15 mouse cellular contexts compared by ENCODE assay signal in genomic region chr10:76003221-76003620, GRCm38 (mm10). TPM values are rescaled to one million over a fixed set of nuclear protein-coding genes. Genes with fewer than 3 reads are reported as not detected.
DNase-seq lines count a peak whose midpoint lies in the region.
"Had no signal": no experiment of that assay in that cellular context is flagged by ENCODE, and none has a peak within 500 bp of the region (broad histone marks: within the 10 kb centered on the region; RNA-seq: fewer than 3 reads in every experiment).

No protein-coding gene starts in this region.

- DNase-seq in heart, adult 11 months, result peak; percentile 70
- DNase-seq in heart, postnatal 25 days (ENCODE audit: low spot score), result no peak
- peak; percentile 64 for DNase-seq in R1 (ENCODE audit: low read depth, low spot score)
- no peak for DNase-seq in layer of hippocampus, adult 18-20 months (ENCODE audit: low spot score in 2 of 2)
- DNase-seq in cerebellum, postnatal 14 days, result no peak
- DNase-seq: adrenal gland, adult 8-10 months; adrenal gland, postnatal 14 days; adrenal gland, postnatal 36 days; B cell, adult 2 months; cerebellum, adult 11-12 months; cerebellum, adult 9-10 months; cerebellum, postnatal 36 days; forebrain, postnatal 0 days had no signal

- intact Hi-C loops in heart, postnatal 25 days (cut with DNase I), result no loop called here

RNA-seq across cellular contexts. Expression of gene Zfp280b, which starts 29.2 kb away (rescaled TPM):
- total RNA-seq in heart, postnatal 25 days (2021), result 1 to 10 TPM; 7.7 to 8.1 TPM
- total RNA-seq in layer of hippocampus, adult 18-20 months (2021), result 10 to 100 TPM; 17.0 to 18.9 TPM

RNA-seq across cellular contexts. Expression of gene Gm5134, which starts 48.9 kb away (rescaled TPM):
- not detected for total RNA-seq in heart, postnatal 25 days (2021)
- under 1 TPM in 1 of 2 experiments, not detected in 1; 0.25 TPM for total RNA-seq in layer of hippocampus, adult 18-20 months (2021)
- total RNA-seq: adrenal gland, adult 18-20 months; adrenal gland, adult 8-10 months; adrenal gland, postnatal 14 days; adrenal gland, postnatal 36 days; forebrain, postnatal 0 days; G1E had no signal

Comparison
In these comparisons a context has a peak if more than half of its experiments do, and no peak if none do; other contexts are left out.
1. DNase-seq: peak in heart, adult 11 months (single experiment) and R1 (single experiment); none in heart, postnatal 25 days (single experiment), layer of hippocampus, adult 18-20 months (0 of 2) and cerebellum, postnatal 14 days (0 of 2).